Mouse (Mus musculus) liver, postnatal 0 days (tissue): ENCODE results near the gene Fbxo3. TPM values are rescaled to one million over a fixed set of nuclear protein-coding genes. Genes with fewer than 3 reads are reported as not detected.
"Not testable (repeated sequence)": the region's sequence is repeated elsewhere in the genome, so short reads cannot be mapped to it uniquely, and the experiment has no call there.

Source experiments
- ATAC-seq: fragments of 200-750 bp; cut with Nextera tagmentation; 2 replicates; pipeline ENCODE4 v1.8.0; 2017; ENCODE audit warnings: mild to moderate bottlenecking, moderate library complexity
- DNase-seq: peaks from one replicate; pipeline ENCODE4 v3.0.0-alpha.2; 2016
- H3K27ac ChIP-seq: fragments of 300-500 bp; sonication (generic); 2 replicates; pipeline ENCODE4 v1.5.1; 2014; ENCODE audit warnings: antibody characterized with exemption, moderate library complexity, mild to moderate bottlenecking, low read depth
- H3K27me3 ChIP-seq: fragments of 300-500 bp; sonication (generic); 2 replicates; pipeline ENCODE4 v1.6.1; 2014; ENCODE audit warnings: low read length, control low read depth, mixed read lengths; ENCODE audit not compliant: insufficient read depth
- H3K36me3 ChIP-seq: fragments of 300-500 bp; sonication (generic); replicated peaks from 2 replicates; pipeline ENCODE4 v1.6.1; 2014; ENCODE audit warnings: mild to moderate bottlenecking, control low read depth, low read length, moderate library complexity, mixed read lengths; ENCODE audit not compliant: insufficient read depth
- H3K4me1 ChIP-seq: fragments of 300-500 bp; sonication (generic); 2 replicates; pipeline ENCODE4 v1.6.1; 2014; ENCODE audit warnings: antibody characterized with exemption, mild to moderate bottlenecking, control low read depth; ENCODE audit not compliant: insufficient read depth
- H3K4me2 ChIP-seq: fragments of 300-500 bp; sonication (generic); 2 replicates; pipeline ENCODE4 v1.6.1; 2014; ENCODE audit warnings: low read depth, mild to moderate bottlenecking, low read length, moderate library complexity, mixed read lengths
- H3K4me3 ChIP-seq: fragments of 300-500 bp; sonication (generic); 2 replicates; pipeline ENCODE4 v1.5.1; 2014; ENCODE audit warnings: low read depth, low read length
- H3K9ac ChIP-seq: fragments of 300-500 bp; sonication (generic); replicated peaks from 2 replicates; pipeline ENCODE4 v1.6.1; 2014; ENCODE audit warnings: mild to moderate bottlenecking, moderate library complexity
- H3K9me3 ChIP-seq: fragments of 300-500 bp; sonication (generic); 2 replicates; pipeline ENCODE4 v1.6.1; 2016; ENCODE audit warnings: mild to moderate bottlenecking, control low read depth, low read length, mixed read lengths
- CTCF ChIP-seq: sonication (generic); IDR thresholded peaks from 2 replicates; pipeline ENCODE4 v1.5.1; 2016; ENCODE audit warnings: antibody characterized with exemption, low read depth
- EP300 ChIP-seq: IDR thresholded peaks from 2 replicates; pipeline ENCODE4 v1.6.1; 2016; ENCODE audit warnings: antibody characterized with exemption, low read depth, mild to moderate bottlenecking
- WGBS: fragments of 180-500 bp; shearing (Covaris S2); extraction: QIAGEN DNeasy Blood & Tissue Kit; methylation state at CpG from one replicate; pipeline ENCODE4 v1.1.7; 2014; ENCODE audit not compliant: insufficient replicate concordance; 5-methylcytosine and 5-hydroxymethylcytosine counted together
- polyA plus RNA-seq: library from polyadenylated mRNA; unstranded; fragments of >200 nt; fragmentation: Nextera tagmentation; extraction: Ambion mirVana; gene quantifications from 2 replicates; pipeline ENCODE4 v1.2.1, GENCODE M21; 2015

The Fbxo3 gene
- polyA plus RNA-seq, 1 experiment from 2014 or later = 41.9 TPM

- Histone ChIP-seq H3K27ac (no peak overlapping the region), H3K4me2 (no peak overlapping the region), H3K9me3 (no peaks in the 10 kb centered on the region), H3K27me3 (no peaks in the 10 kb centered on the region), H3K4me1 (0 out of 2 replicates have a peak, but pooled peaks cover 3% of the 10 kb centered on the region), H3K36me3 (no peaks in the 10 kb centered on the region), H3K4me3 (no peak overlapping the region), H3K9ac (no peak overlapping the region)
- ATAC-seq = no peak
- 83% methylated on average over 9 of the region's 9 CpGs for WGBS
- no peak for DNase-seq
- TF ChIP-seq CTCF (no peak), EP300 (no peak)
These were observed 35.4 kb upstream of the Fbxo3 start for GRCm38 (mm10) chr2:103992162-103992561.

- no peak overlapping the region for H3K4me2 ChIP-seq
- H3K4me3 ChIP-seq = no peak overlapping the region
- H3K27me3 ChIP-seq = no peaks in the 10 kb centered on the region
- WGBS = 57% methylated on average over 17 of the region's 17 CpGs
- TF ChIP-seq CTCF (no peak), EP300 (no peak)
- DNase-seq = no peak
- no peak overlapping the region for H3K27ac ChIP-seq
- no peaks in the 10 kb centered on the region for H3K9me3 ChIP-seq
- H3K4me1 ChIP-seq = no peaks in the 10 kb centered on the region
- H3K9ac ChIP-seq = no peak overlapping the region
- no peak for ATAC-seq
- no peaks in the 10 kb centered on the region for H3K36me3 ChIP-seq
These were observed 34.7 kb upstream of the Fbxo3 start for GRCm38 (mm10) chr2:103992618-103993332.

GRCm38 (mm10) chr2:104001076-104001475, 26.4 kb upstream of the Fbxo3 start:
- Histone ChIP-seq H3K27ac (no peak overlapping the region), H3K4me3 (no peak overlapping the region), H3K4me1 (no peaks in the 10 kb centered on the region), H3K9ac (no peak overlapping the region), H3K36me3 (no peaks in the 10 kb centered on the region), H3K9me3 (no peaks in the 10 kb centered on the region), H3K27me3 (peaks cover 5% of the 10 kb centered on the region; the same call in 1 of the 2 replicates), H3K4me2 (no peak overlapping the region)
- WGBS = 20% methylated on average over 2 of the region's 2 CpGs
- TF ChIP-seq EP300 (no peak), CTCF (peak; percentile 84)
- no peak for DNase-seq
- peak; percentile 51; the same call in 1 of the 2 replicates for ATAC-seq

- no peak overlapping the region for H3K4me3 ChIP-seq
- H3K27me3 ChIP-seq = peaks cover 5% of the 10 kb centered on the region; the same call in 1 of the 2 replicates
- no peaks in the 10 kb centered on the region for H3K4me1 ChIP-seq
- no peak overlapping the region for H3K4me2 ChIP-seq
- ATAC-seq (no peak), DNase-seq (no peak)
- no peak overlapping the region for H3K9ac ChIP-seq
- TF ChIP-seq EP300 = no peak
- no peak for TF ChIP-seq CTCF
- WGBS = 57% methylated on average over 4 of the region's 4 CpGs
- H3K9me3 ChIP-seq = no peaks in the 10 kb centered on the region
- H3K36me3 ChIP-seq = no peaks in the 10 kb centered on the region
- H3K27ac ChIP-seq = no peak overlapping the region
These were observed 25.7 kb upstream of the Fbxo3 start for GRCm38 (mm10) chr2:104001861-104002260.

GRCm38 (mm10) chr2:104002711-104003413, 24.7 kb upstream of the Fbxo3 start:
- no peaks in the 10 kb centered on the region for H3K36me3 ChIP-seq
- H3K4me2 ChIP-seq = no peak overlapping the region
- no peak overlapping the region for H3K9ac ChIP-seq
- H3K4me1 ChIP-seq = no peaks in the 10 kb centered on the region
- no peak overlapping the region for H3K4me3 ChIP-seq
- H3K27me3 ChIP-seq = peaks cover 5% of the 10 kb centered on the region; the same call in 1 of the 2 replicates
- H3K27ac ChIP-seq = no peak overlapping the region
- no peak for TF ChIP-seq EP300
- TF ChIP-seq CTCF = peak; percentile 87
- WGBS = 31% methylated on average over 16 of the region's 16 CpGs
- peak; percentile 77 for DNase-seq
- H3K9me3 ChIP-seq = no peaks in the 10 kb centered on the region
- peak; percentile 54; the same call in 1 of the 2 replicates for ATAC-seq

- no peak for DNase-seq
- WGBS = 60% methylated on average over 7 of the region's 7 CpGs
- H3K4me1 ChIP-seq = peaks cover 3% of the 10 kb centered on the region; the same call in 1 of the 2 replicates
- H3K4me2 ChIP-seq = no peak overlapping the region
- no peaks in the 10 kb centered on the region for H3K36me3 ChIP-seq
- no peaks in the 10 kb centered on the region for H3K9me3 ChIP-seq
- H3K27ac ChIP-seq = peak overlapping the region; percentile 72
- peaks cover 5% of the 10 kb centered on the region; the same call in 1 of the 2 replicates for H3K27me3 ChIP-seq
- H3K4me3 ChIP-seq = no peak overlapping the region
- peak; percentile 89 for ATAC-seq
- TF ChIP-seq EP300 (no peak), CTCF (no peak)
- no peak overlapping the region for H3K9ac ChIP-seq
These were observed 19.6 kb upstream of the Fbxo3 start for GRCm38 (mm10) chr2:104007793-104008519.

GRCm38 (mm10) chr2:104008853-104009252, 18.7 kb upstream of the Fbxo3 start:
- H3K27me3 ChIP-seq, H3K4me3 ChIP-seq, H3K9me3 ChIP-seq, H3K4me2 ChIP-seq, H3K4me1 ChIP-seq, H3K36me3 ChIP-seq, H3K9ac ChIP-seq, DNase-seq: not testable (repeated sequence)
- WGBS = 69% methylated on average over 3 of the region's 3 CpGs
- peak; percentile 55; the same call in 1 of the 2 replicates for ATAC-seq
- H3K27ac ChIP-seq = peak overlapping the region; percentile 72; the same call in 1 of the 2 replicates
